Mouse (Mus musculus) forelimb bud, embryonic 11.5 days (tissue): ENCODE results near the gene Slc44a2.
A peak's percentile ranks its signal among the peaks of the same experiment; 100 is the strongest.

ENCODE experiments used
- DNase-seq: peaks from one replicate; pipeline ENCODE4 v3.0.0-alpha.2; 2012; ENCODE audit warnings: low read depth, low spot score

Slc44a2 gene

DNA sequence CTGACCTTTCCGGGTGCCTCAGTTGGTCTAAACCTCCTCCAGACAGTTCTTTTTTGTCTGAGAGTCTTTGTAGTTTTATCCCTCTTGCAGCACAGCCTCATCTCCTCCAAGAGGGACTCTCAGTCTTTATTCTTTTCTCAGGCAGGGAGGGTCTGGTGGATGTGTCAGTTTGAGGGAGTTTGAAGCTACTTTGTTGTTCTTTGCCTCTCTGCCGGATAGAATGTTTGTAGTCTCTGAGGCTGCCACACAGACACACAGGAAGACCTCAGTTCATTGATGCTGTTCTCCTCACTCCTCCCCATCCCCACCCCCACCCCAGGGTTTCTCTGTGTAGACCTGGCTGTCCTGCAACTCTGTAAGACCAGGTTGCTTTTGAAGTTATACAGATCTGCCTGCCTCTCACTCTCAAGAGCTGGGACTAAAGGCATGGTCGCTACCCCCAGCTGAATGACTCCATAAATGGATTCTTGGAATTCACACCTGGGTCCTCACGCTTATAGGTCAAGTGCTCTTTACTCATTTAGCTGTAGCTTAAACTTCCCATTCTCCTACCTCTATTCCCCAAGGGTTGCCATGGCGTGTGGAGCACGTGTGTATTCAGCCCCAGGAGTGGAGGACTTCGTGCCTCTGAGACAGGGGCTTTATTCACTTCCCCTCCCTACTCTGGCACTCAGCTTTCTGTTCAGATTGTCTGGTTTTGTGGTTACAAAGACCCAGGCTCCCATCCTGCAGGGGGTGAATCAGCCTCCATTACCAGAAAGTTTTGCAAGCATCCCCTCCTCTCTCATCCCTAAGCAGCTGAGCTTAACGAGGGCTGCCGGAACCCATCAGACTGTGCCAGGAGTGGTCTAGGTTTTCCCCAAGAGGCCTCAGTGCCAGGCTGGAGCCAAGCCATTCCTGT is 11.9 kb downstream of the Slc44a2 start:
- no peak for DNase-seq

- no peak for DNase-seq
Observed at GRCm38 (mm10) chr9:21333523-21333922, 13.0 kb downstream of the Slc44a2 start.

- DNase-seq: no peak
Observed at GRCm38 (mm10) chr9:21334747-21335146, 14.2 kb downstream of the Slc44a2 start.

DNA sequence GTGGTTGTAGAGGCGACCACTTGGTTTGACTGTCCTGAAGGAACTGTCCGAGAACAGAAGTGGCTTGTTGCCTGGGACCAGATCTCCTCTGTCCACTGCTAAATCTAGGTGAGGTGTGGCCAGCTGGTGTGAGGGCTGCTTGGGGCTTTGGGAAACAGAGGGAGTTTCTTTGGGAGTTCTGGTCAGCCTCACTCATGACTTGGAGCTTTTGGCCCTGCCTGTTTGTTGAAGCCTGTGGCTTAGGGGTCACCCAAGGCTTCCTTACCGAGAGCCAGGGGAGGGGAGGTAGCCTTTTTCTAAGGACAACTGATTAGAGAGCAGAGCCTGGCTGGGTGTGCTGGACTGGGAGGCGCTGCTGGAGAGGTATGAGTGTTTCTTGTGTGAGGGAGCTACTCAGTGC is 14.9 kb downstream of the Slc44a2 start:
- no peak for DNase-seq

GRCm38 (mm10) chr9:21336491-21336890 is 16.0 kb downstream of the Slc44a2 start:
- DNase-seq: no peak

GRCm38 (mm10) chr9:21337652-21338051 is 17.2 kb downstream of the Slc44a2 start:
- DNase-seq: no peak

GRCm38 (mm10) chr9:21340411-21340810 is 19.9 kb downstream of the Slc44a2 start:
- DNase-seq: no peak

DNA sequence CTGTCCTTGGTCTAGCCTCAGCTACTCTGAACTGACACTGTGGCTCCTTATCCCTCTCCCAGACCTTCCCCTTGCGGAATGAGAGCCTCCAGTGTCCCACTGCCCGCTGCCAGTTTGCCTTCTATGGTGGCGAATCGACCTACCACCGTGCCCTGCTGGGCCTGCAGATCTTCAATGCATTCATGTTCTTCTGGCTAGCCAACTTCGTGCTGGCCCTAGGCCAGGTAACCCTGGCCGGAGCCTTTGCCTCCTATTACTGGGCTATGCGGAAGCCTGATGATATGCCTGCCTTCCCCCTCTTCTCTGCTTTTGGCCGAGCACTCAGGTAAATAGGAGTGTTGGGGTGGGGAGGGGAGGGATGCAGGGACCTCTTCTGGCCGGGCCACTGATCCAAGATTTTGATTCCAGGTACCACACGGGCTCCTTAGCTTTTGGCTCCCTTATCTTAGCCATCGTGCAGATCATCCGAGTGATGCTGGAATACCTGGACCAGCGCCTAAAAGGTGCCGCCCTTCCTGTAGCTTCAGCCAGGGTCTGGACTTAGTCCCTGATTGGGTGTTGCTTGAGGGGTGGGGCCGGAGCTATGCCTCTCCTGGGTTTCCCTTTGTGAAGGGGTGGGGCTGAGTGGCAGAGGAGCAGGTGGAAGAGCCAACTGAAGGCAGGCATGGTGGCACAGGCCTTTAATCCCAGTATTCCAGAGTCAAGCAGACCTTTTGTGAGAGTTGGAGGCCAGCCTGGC is 26.3 kb downstream of the Slc44a2 start:
- no peak for DNase-seq

DNA sequence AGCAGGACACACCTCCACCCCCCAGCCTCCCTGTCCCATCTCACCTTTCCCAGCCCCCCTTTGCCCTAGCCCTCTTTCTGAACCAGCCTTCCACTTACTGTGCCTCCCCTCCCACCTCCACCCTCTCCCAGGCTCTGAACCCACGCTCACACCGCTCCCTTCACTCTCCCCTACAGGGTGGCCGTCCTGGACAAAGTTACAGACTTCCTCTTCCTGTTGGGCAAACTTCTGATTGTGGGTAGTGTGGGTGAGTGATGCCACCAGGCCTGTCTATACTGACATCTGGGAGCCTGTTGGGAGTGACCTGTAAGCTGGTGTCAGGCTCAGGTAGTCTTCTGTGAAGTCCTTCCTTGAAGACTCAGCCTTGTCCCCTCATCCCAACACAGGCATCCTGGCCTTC is 27.7 kb downstream of the Slc44a2 start:
- no peak for DNase-seq

GRCm38 (mm10) chr9:21351178-21351577 is 30.7 kb downstream of the Slc44a2 start:
- no peak for DNase-seq

- no peak for DNase-seq
Observed at GRCm38 (mm10) chr9:21351702-21352377, 31.3 kb downstream of the Slc44a2 start.

DNA sequence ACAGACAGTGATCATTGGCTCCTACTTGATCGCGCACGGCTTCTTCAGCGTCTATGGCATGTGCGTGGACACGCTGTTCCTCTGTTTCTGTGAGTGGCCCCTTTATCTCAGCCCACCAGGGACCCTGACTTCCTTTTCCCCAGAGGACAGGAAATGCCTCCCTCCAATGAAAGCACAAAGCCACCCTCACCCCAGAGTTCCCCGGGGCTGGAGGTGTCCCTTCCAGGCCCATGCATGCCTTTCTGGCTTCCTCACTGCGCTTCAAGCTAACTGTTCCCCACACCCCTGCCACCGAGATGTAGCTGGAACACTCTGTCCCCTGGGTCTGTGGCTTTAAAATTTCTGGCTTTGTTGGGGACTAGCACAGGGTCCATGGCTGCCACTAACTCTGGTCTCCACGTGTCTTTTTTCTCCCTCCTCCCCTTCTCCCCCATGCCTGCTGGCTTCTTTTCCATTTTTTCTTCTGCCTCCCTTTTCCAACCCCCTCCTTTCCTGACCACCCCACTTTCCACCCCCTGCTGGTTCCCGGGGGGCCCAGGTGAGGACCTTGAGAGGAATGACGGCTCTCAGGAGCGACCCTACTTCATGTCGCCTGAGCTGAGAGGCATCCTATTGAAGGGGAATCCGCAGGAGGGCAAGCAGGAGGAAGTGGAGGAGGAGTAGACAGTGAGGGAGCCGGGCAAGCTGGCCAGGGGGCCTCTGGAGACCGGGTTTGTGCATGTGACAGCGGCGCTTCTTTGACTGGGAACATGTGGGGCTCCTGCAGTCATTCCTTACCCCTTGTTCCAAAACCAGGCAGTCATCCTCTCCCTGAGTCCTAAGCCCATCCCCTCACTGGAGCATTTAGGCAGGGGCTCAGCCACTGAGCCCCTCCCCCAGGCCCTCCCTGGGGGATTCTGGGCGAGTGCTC is 32.2 kb downstream of the Slc44a2 start:
- DNase-seq: no peak

DNA sequence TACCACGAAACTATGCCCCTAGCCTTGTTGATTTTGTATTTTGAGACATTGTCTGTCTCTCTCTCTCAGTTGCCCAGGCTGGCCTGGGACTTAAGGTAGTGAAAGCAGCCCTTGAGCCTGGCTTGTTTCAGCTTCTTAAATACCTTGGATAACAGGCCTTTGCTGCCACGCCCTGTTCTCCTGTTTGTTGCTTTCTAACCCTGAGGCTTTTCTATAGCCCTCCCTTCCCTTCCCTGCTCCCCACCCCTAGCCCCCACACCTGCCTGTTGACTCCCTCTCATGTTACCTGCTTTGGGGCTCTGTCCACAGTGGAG is 32.8 kb downstream of the Slc44a2 start:
- no peak for DNase-seq

GRCm38 (mm10) chr9:21354796-21355195 is 34.3 kb downstream of the Slc44a2 start:
- DNase-seq: no peak

GRCm38 (mm10) chr9:21356981-21357718 is 36.7 kb downstream of the Slc44a2 start:
- peak; percentile 85 for DNase-seq

DNA sequence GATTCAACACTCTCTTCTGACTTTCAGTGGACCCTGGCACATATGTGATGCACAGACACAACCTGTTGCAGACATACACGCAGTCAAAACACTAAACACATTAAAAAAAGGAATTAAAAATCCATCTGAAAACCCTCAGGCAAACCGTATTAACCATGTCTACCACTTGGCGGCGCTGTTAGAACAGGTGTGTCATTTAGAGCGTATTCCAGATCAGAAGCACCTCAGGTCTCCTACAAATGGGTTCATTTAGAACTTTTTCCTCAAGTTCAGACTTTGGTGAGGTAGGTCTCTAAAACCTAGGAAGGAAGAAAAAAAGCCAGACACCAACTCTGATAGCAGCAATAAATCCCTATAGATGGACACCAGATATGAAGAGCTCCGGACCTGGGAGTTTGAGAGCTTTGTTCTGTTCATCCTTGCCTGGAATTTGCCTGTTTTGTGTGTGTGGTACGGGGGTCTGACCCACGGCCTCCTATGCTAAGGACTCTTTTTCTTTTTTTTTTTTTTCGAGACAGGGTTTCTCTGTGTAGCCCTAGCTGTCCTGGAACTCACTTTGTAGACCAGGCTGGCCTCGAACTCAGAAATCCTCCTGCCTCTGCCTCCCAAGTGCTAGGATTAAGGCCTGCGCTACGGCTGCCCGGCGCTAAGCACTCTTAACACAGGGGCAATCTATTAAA is 46.2 kb downstream of the Slc44a2 start:
- DNase-seq: peak; percentile 62

- peak; percentile 100 for DNase-seq
Observed at GRCm38 (mm10) chr9:21367357-21368111, 47.0 kb downstream of the Slc44a2 start, which contains the start of gene Ilf3. Gene Ilf3 (plus strand): TSS chr9:21367871.

- peak; percentile 68 for DNase-seq
Observed at GRCm38 (mm10) chr9:21368131-21368584, 47.7 kb downstream of the Slc44a2 start.

GRCm38 (mm10) chr9:21369080-21369479 is 48.6 kb downstream of the Slc44a2 start:
- DNase-seq: no peak
